Mouse (Mus musculus) liver, embryonic 12.5 days (tissue): ENCODE results near the gene Olfr651. TPM values are rescaled to one million over a fixed set of nuclear protein-coding genes. Genes with fewer than 3 reads are reported as not detected.

Source experiments
- ATAC-seq: fragments of 200-750 bp; cut with Nextera tagmentation; 2 replicates; pipeline ENCODE4 v1.8.0; 2017; ENCODE audit warnings: moderate number of reproducible peaks, mild to moderate bottlenecking, moderate library complexity
- H3K27ac ChIP-seq: fragments of 300-500 bp; sonication (generic); 2 replicates; pipeline ENCODE4 v1.5.1; 2016; ENCODE audit warnings: mild to moderate bottlenecking
- H3K27me3 ChIP-seq: fragments of 300-500 bp; sonication (generic); replicated peaks from 2 replicates; pipeline ENCODE4 v1.6.1; 2016; ENCODE audit warnings: mild to moderate bottlenecking, moderate library complexity
- H3K36me3 ChIP-seq: fragments of 300-500 bp; sonication (generic); 2 replicates; pipeline ENCODE4 v1.6.1; 2016; ENCODE audit warnings: mild to moderate bottlenecking, moderate library complexity
- H3K4me1 ChIP-seq: fragments of 300-500 bp; sonication (generic); 2 replicates; pipeline ENCODE4 v1.6.1; 2016
- H3K4me2 ChIP-seq: fragments of 300-500 bp; sonication (generic); 2 replicates; pipeline ENCODE4 v1.6.1; 2016; ENCODE audit warnings: mild to moderate bottlenecking, moderate library complexity
- H3K4me3 ChIP-seq: fragments of 300-500 bp; sonication (generic); 2 replicates; pipeline ENCODE4 v1.5.1; 2016; ENCODE audit warnings: mild to moderate bottlenecking, moderate library complexity
- H3K9ac ChIP-seq: fragments of 300-500 bp; sonication (generic); 2 replicates; pipeline ENCODE4 v1.6.1; 2016; ENCODE audit warnings: mild to moderate bottlenecking, moderate library complexity
- H3K9me3 ChIP-seq: fragments of 300-500 bp; sonication (generic); replicated peaks from 2 replicates; pipeline ENCODE4 v1.6.1; 2016; ENCODE audit warnings: mild to moderate bottlenecking, moderate library complexity
- WGBS: fragments of 180-500 bp; shearing (Covaris S2); methylation state at CpG from one replicate; pipeline ENCODE4 v1.1.7; 2016; ENCODE audit not compliant: insufficient replicate concordance; 5-methylcytosine and 5-hydroxymethylcytosine counted together
- polyA plus RNA-seq: library from polyadenylated mRNA; unstranded; fragments of >200 nt; fragmentation: Nextera tagmentation; extraction: Ambion mirVana; gene quantifications from 2 replicates; pipeline ENCODE4 v1.2.1, GENCODE M21; 2016

Olfr651 gene
- polyA plus RNA-seq, 1 experiment from 2014 or later, result not detected

- 3% methylated on average over 3 of the region's 3 CpGs for WGBS
- Histone ChIP-seq H3K4me1 (no peaks in the 10 kb centered on the region), H3K4me3 (no peak overlapping the region), H3K9ac (no peak overlapping the region), H3K9me3 (no peaks in the 10 kb centered on the region), H3K27ac (no peak overlapping the region), H3K36me3 (no peaks in the 10 kb centered on the region), H3K4me2 (no peak overlapping the region), H3K27me3 (no peaks in the 10 kb centered on the region)
- ATAC-seq, result no peak
Measured at GRCm38 (mm10) chr7:104603173-104603572, 53.2 kb downstream of the Olfr651 start.

Other genes starting within 250 kb of the Olfr651 start
- gene Trim12a, start 234.7 kb upstream of the Olfr651 start, polyA plus RNA-seq, result 3.2 and 4.3 TPM in 2 replicates
- not detected in 2 replicates for gene Trim34b, start 220.7 kb upstream of the Olfr651 start, polyA plus RNA-seq
- gene Trim12c, start 196.8 kb upstream of the Olfr651 start, polyA plus RNA-seq, result 1.2 and 1.4 TPM in 2 replicates
- 0.11 TPM in 1 of 2 replicates, not detected in the other for gene Trim30b, start 180.2 kb upstream of the Olfr651 start, polyA plus RNA-seq
- gene Trim30c, start 149.3 kb upstream of the Olfr651 start, polyA plus RNA-seq, result 0.14 and 0.20 TPM in 2 replicates
- 1.2 and 1.3 TPM in 2 replicates for gene Trim30a, start 84.9 kb upstream of the Olfr651 start, polyA plus RNA-seq
- 0.42 and 0.43 TPM in 2 replicates for gene Trim30d, start 42.3 kb upstream of the Olfr651 start, polyA plus RNA-seq
- gene Olfr652, start 10.8 kb downstream of the Olfr651 start, polyA plus RNA-seq, result not detected in 2 replicates
- gene Olfr653, start 27.2 kb downstream of the Olfr651 start, polyA plus RNA-seq, result not detected in 2 replicates
- gene Olfr654, start 36.9 kb downstream of the Olfr651 start, polyA plus RNA-seq, result not detected in 2 replicates
- gene Olfr655, start 51.6 kb downstream of the Olfr651 start, polyA plus RNA-seq, result not detected in 2 replicates
- not detected in 2 replicates for gene Olfr656, start 63.8 kb downstream of the Olfr651 start, polyA plus RNA-seq
- not detected in 2 replicates for gene Olfr657, start 74.7 kb downstream of the Olfr651 start, polyA plus RNA-seq
- gene Olfr658, start 97.2 kb downstream of the Olfr651 start, polyA plus RNA-seq, result not detected in 2 replicates
- gene Olfr659, start 116.6 kb downstream of the Olfr651 start, polyA plus RNA-seq, result not detected in 2 replicates
- gene Olfr661, start 136.4 kb downstream of the Olfr651 start, polyA plus RNA-seq, result not detected in 2 replicates
- gene Usp17le, start 227.3 kb downstream of the Olfr651 start, polyA plus RNA-seq, result not detected in 2 replicates